In genomic region chr17:82199981-82200380, GRCm38 (mm10) we compare ENCODE assay signal across 23 mouse cellular contexts.
"Had no signal": no experiment of that assay in that cellular context is flagged by ENCODE, and none has a peak within 500 bp of the region (broad histone marks: within the 10 kb centered on the region; RNA-seq: fewer than 3 reads in every experiment).

No protein-coding gene starts in this region.

- H3K4me2 ChIP-seq: heart, embryonic 12.5 days; hindbrain, embryonic 12.5 days; hindbrain, embryonic 14.5 days; kidney, embryonic 15.5 days; limb, embryonic 13.5 days; limb, embryonic 15.5 days; liver, embryonic 12.5 days had no signal

- ATAC-seq: intestine, embryonic 16.5 days; liver, embryonic 12.5 days had no signal

- H3K36me3 ChIP-seq: heart, embryonic 10.5 days; heart, embryonic 12.5 days; hindbrain, embryonic 10.5 days; hindbrain, embryonic 12.5 days; kidney, embryonic 15.5 days; limb, embryonic 13.5 days; limb, embryonic 15.5 days; liver, embryonic 12.5 days had no signal

- H3K9me3 ChIP-seq: heart, embryonic 10.5 days; heart, embryonic 12.5 days; hindbrain, embryonic 10.5 days; hindbrain, embryonic 12.5 days; kidney, embryonic 15.5 days; limb, embryonic 13.5 days; limb, embryonic 15.5 days; liver, embryonic 12.5 days had no signal

- DNase-seq: gastrocnemius, postnatal 14 days; gastrocnemius, postnatal 36 days; heart, adult 11 months; heart, postnatal 10 days; heart, postnatal 4 days; kidney, adult 11 months; kidney, adult 2 months; kidney, adult 9 months; kidney, postnatal 14 days; kidney, postnatal 4 days had no signal

- H3K9ac ChIP-seq: heart, embryonic 12.5 days; hindbrain, embryonic 12.5 days; hindbrain, embryonic 14.5 days; kidney, embryonic 15.5 days; limb, embryonic 13.5 days; limb, embryonic 15.5 days; liver, embryonic 12.5 days; liver, embryonic 14.5 days had no signal

- H3K4me3 ChIP-seq: heart, embryonic 10.5 days; heart, embryonic 12.5 days; hindbrain, embryonic 10.5 days; hindbrain, embryonic 12.5 days; kidney, embryonic 15.5 days; layer of hippocampus, adult 2 months; limb, embryonic 13.5 days; limb, embryonic 15.5 days; liver, embryonic 12.5 days had no signal

- H3K27me3 ChIP-seq: heart, embryonic 12.5 days; hindbrain, embryonic 12.5 days; kidney, embryonic 15.5 days; limb, embryonic 13.5 days; limb, embryonic 15.5 days; liver, embryonic 12.5 days had no signal

- H3K4me1 ChIP-seq: heart, embryonic 10.5 days; heart, embryonic 12.5 days; hindbrain, embryonic 10.5 days; hindbrain, embryonic 12.5 days; kidney, embryonic 15.5 days; limb, embryonic 13.5 days; limb, embryonic 15.5 days; liver, embryonic 12.5 days had no signal

- H3K27ac ChIP-seq: heart, embryonic 10.5 days; hindbrain, embryonic 10.5 days; hindbrain, embryonic 12.5 days; kidney, embryonic 15.5 days; kidney, postnatal 0 days; layer of hippocampus, adult 2 months; limb, embryonic 13.5 days; limb, embryonic 15.5 days; liver, embryonic 12.5 days; liver, embryonic 14.5 days had no signal
